Mouse (Mus musculus) liver, postnatal 0 days (tissue): ENCODE measurements at regions not wholly inside any gene's neighbourhood (a gene's known extent, or its start where the extent isn't known, plus 50 kb on each side); places are given as distances from the start of the nearest gene placed in this dataset.

Source experiments
- ATAC-seq: fragments of 200-750 bp; cut with Nextera tagmentation; 2 replicates; pipeline ENCODE4 v1.8.0; 2017; ENCODE audit warnings: mild to moderate bottlenecking, moderate library complexity
- DNase-seq: peaks from one replicate; pipeline ENCODE4 v3.0.0-alpha.2; 2016
- H3K27ac ChIP-seq: fragments of 300-500 bp; sonication (generic); 2 replicates; pipeline ENCODE4 v1.5.1; 2014; ENCODE audit warnings: antibody characterized with exemption, moderate library complexity, mild to moderate bottlenecking, low read depth
- H3K27me3 ChIP-seq: fragments of 300-500 bp; sonication (generic); 2 replicates; pipeline ENCODE4 v1.6.1; 2014; ENCODE audit warnings: low read length, control low read depth, mixed read lengths; ENCODE audit not compliant: insufficient read depth
- H3K36me3 ChIP-seq: fragments of 300-500 bp; sonication (generic); replicated peaks from 2 replicates; pipeline ENCODE4 v1.6.1; 2014; ENCODE audit warnings: mild to moderate bottlenecking, control low read depth, low read length, moderate library complexity, mixed read lengths; ENCODE audit not compliant: insufficient read depth
- H3K4me1 ChIP-seq: fragments of 300-500 bp; sonication (generic); 2 replicates; pipeline ENCODE4 v1.6.1; 2014; ENCODE audit warnings: antibody characterized with exemption, mild to moderate bottlenecking, control low read depth; ENCODE audit not compliant: insufficient read depth
- H3K4me2 ChIP-seq: fragments of 300-500 bp; sonication (generic); 2 replicates; pipeline ENCODE4 v1.6.1; 2014; ENCODE audit warnings: low read depth, mild to moderate bottlenecking, low read length, moderate library complexity, mixed read lengths
- H3K4me3 ChIP-seq: fragments of 300-500 bp; sonication (generic); 2 replicates; pipeline ENCODE4 v1.5.1; 2014; ENCODE audit warnings: low read depth, low read length
- H3K9ac ChIP-seq: fragments of 300-500 bp; sonication (generic); replicated peaks from 2 replicates; pipeline ENCODE4 v1.6.1; 2014; ENCODE audit warnings: mild to moderate bottlenecking, moderate library complexity
- H3K9me3 ChIP-seq: fragments of 300-500 bp; sonication (generic); 2 replicates; pipeline ENCODE4 v1.6.1; 2016; ENCODE audit warnings: mild to moderate bottlenecking, control low read depth, low read length, mixed read lengths
- CTCF ChIP-seq: sonication (generic); IDR thresholded peaks from 2 replicates; pipeline ENCODE4 v1.5.1; 2016; ENCODE audit warnings: antibody characterized with exemption, low read depth
- EP300 ChIP-seq: IDR thresholded peaks from 2 replicates; pipeline ENCODE4 v1.6.1; 2016; ENCODE audit warnings: antibody characterized with exemption, low read depth, mild to moderate bottlenecking
- WGBS: fragments of 180-500 bp; shearing (Covaris S2); extraction: QIAGEN DNeasy Blood & Tissue Kit; methylation state at CpG from one replicate; pipeline ENCODE4 v1.1.7; 2014; ENCODE audit not compliant: insufficient replicate concordance; 5-methylcytosine and 5-hydroxymethylcytosine counted together

DNA sequence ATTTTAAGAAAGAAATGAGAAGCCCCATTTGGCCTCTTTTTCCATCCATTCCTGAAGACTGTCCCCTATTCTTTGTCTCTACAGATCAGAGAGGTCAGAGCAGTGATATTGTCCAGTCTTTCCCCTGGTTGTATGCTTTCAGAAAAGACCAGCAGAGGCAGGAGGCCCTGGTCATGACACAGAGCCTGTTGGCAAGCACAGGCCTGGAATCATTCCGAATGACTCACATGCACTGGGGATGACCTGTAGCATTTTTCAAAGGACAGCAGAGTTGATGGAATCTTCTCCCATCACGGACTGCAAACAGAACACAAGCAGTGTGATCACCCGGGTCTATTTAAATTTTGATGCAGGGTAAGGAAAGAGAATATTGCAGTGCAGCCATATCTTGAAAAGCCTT is 50.2 kb upstream of the Nxt1 start:
- Histone ChIP-seq H3K4me3 (no peak overlapping the region), H3K9ac (no peak overlapping the region), H3K4me1 (no peaks in the 10 kb centered on the region), H3K4me2 (no peak overlapping the region), H3K27me3 (no peaks in the 10 kb centered on the region), H3K36me3 (no peaks in the 10 kb centered on the region), H3K9me3 (no peaks in the 10 kb centered on the region), H3K27ac (no peak overlapping the region)
- WGBS = 60% methylated on average over 3 of the region's 3 CpGs
- ATAC-seq (no peak), DNase-seq (no peak)
- TF ChIP-seq EP300 (no peak), CTCF (no peak)

DNA sequence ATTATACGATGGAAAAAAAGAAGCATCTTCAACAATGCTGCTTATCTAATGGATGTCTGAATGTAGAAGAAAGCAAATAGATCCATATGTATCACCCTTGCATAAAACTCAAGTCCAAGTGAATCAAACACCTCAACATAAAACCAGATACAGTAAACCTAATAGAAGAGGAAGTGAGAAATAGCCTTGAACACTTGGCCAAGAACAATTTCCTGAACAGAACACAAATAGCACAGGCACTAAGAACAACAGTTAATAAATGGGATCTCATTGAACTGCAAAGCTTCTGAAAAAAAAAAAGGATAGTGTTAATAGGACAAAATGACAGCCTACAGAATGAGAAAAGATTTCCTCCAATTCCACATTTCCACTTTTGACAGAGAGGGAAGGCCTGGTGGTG is 60.5 kb upstream of the Nxt1 start:
- H3K4me1 ChIP-seq = no peaks in the 10 kb centered on the region

DNA sequence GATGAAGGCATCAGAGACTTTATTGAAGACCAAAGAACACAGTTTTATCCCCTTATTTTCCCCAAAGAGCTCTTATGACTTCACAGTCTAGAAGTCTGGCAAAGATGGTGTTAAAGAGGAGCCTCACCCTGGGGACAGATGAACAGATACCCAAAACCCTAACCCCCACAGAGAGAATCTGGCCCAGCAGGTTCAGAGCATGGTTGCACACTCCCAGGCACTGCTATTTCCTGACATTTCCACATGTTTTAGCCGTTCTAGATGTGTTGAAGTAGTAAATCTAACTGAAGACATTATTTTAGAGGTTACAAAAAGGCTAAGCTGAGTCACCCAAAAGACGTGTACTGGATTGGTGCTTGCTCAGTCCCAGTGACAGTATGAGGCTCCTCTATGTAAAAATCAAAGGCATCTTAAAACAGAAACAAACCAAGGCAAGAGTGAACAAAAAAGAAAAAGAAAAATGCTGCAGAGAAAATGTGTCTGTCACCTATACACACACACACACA is 66.9 kb upstream of the Nxt1 start:
- WGBS = 41% methylated on average over 2 of the region's 2 CpGs
- no peak for ATAC-seq
- Histone ChIP-seq H3K9me3 (no peaks in the 10 kb centered on the region), H3K27ac (no peak overlapping the region), H3K36me3 (no peaks in the 10 kb centered on the region), H3K27me3 (no peaks in the 10 kb centered on the region), H3K4me2 (no peak overlapping the region), H3K4me1 (no peaks in the 10 kb centered on the region), H3K9ac (no peak overlapping the region), H3K4me3 (no peak overlapping the region)
- no peak for DNase-seq
- TF ChIP-seq EP300 = no peak
- no peak for TF ChIP-seq CTCF

More for the DNA sequence above, 60.5 kb upstream of the Nxt1 start:
- DNase-seq = no peak
- no peaks in the 10 kb centered on the region for H3K9me3 ChIP-seq
- 73% methylated on average over 1 of the region's 1 CpGs for WGBS
- no peak overlapping the region for H3K27ac ChIP-seq
- no peak overlapping the region for H3K9ac ChIP-seq
- ATAC-seq = no peak
- H3K36me3 ChIP-seq = no peaks in the 10 kb centered on the region
- no peaks in the 10 kb centered on the region for H3K27me3 ChIP-seq
- H3K4me3 ChIP-seq = no peak overlapping the region
- TF ChIP-seq EP300 = no peak
- no peak for TF ChIP-seq CTCF
- no peak overlapping the region for H3K4me2 ChIP-seq

DNA sequence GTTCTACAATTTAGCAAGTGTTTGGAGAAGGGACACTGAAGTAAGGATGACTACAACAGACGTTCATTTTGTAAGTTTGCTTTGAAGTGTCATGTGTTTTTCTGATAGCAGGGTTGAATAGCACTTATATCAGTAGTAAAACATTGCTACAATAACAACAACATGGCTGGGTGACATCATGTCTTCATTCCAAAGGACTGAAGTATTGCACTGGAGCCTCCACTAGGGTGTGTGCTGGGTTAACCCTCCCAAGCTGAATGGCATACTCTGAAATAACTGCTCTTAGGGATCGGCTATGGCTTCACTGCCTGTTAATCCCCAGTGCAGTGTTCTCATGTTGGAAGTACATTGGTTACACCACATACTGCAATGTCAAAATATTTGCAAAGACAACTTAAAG is 68.5 kb upstream of the Nxt1 start:
- TF ChIP-seq EP300 (no peak), CTCF (no peak)
- DNase-seq = no peak
- 71% methylated on average over 2 of the region's 2 CpGs for WGBS

DNA sequence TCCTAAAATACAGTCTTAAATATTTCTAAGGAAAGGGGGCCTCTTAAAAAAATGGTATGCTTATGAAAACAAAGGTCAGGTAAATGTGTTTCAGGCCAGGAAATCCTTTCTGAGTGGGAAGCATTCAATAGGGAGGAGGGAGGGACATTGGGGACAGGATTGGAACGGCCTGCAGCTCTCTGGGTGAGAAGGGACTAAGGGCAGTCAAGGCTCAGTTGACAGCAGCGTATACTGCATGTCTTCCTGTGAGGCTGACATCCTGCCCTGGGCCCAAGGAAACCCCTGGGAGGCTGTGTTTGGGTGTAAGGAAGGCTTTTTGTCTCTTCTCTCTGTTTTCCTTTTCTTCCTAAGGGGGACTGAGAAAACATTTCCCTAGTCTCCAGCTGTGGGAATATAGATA is 69.1 kb upstream of the Nxt1 start:
- WGBS = 50% methylated on average over 2 of the region's 2 CpGs
- Histone ChIP-seq H3K27me3 (no peaks in the 10 kb centered on the region), H3K4me1 (no peaks in the 10 kb centered on the region), H3K4me2 (no peak overlapping the region), H3K4me3 (no peak overlapping the region), H3K36me3 (no peaks in the 10 kb centered on the region), H3K9ac (no peak overlapping the region), H3K9me3 (no peaks in the 10 kb centered on the region), H3K27ac (no peak overlapping the region)
- DNase-seq (no peak), ATAC-seq (no peak)
- no peak for TF ChIP-seq EP300
- no peak for TF ChIP-seq CTCF

More for the DNA sequence above, 68.5 kb upstream of the Nxt1 start:
- Histone ChIP-seq H3K36me3 (no peaks in the 10 kb centered on the region), H3K9me3 (no peaks in the 10 kb centered on the region), H3K4me1 (no peaks in the 10 kb centered on the region), H3K27me3 (no peaks in the 10 kb centered on the region), H3K4me3 (no peak overlapping the region), H3K27ac (no peak overlapping the region), H3K4me2 (no peak overlapping the region), H3K9ac (no peak overlapping the region)
- ATAC-seq = no peak

DNA sequence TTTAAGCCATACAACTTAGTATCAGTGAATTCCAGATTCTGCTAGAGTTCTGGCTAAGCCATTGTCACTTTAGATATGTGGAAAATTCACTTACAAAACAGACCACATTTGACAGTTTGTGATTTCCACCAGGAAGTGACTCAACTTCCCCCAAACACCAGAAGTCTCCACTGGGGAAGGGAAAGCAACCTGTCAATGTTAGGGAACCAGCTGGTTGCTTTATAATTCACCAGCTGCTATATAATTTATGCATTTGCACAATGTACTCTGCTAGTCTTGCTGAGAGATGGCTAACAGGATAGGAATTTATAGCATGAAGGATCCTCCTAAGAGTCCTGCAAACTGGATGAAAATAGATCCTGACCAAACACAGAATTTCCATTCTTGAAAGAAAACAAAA is 72.9 kb upstream of the Nxt1 start:
- H3K27ac ChIP-seq = no peak overlapping the region
- no peak overlapping the region for H3K9ac ChIP-seq
- H3K4me1 ChIP-seq = no peaks in the 10 kb centered on the region
- TF ChIP-seq CTCF = no peak
- no peak overlapping the region for H3K4me2 ChIP-seq
- ATAC-seq = no peak
- no peaks in the 10 kb centered on the region for H3K9me3 ChIP-seq
- no peaks in the 10 kb centered on the region for H3K36me3 ChIP-seq
- no peak overlapping the region for H3K4me3 ChIP-seq
- DNase-seq = no peak
- H3K27me3 ChIP-seq = no peaks in the 10 kb centered on the region

DNA sequence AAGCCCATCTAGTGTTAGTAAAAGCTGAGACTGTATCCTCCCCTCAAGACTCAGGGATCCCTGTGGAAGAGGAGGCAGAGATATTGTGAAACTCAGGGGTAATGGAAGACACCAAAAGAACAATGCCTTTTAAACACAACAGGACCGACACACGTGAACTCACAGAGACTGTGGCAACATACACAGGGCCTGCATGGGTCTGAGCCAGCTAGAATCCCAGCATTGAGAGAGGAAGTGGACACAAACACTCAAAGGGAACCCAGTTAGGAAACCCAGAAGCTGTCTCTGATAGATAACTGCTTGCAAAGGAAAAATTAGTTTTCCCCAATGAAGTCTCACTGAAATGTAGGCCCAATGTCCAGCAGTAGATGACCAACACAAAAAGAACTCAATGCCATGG is 75.4 kb upstream of the Nxt1 start:
- Histone ChIP-seq H3K9me3 (no peaks in the 10 kb centered on the region), H3K9ac (no peak overlapping the region), H3K4me3 (no peak overlapping the region), H3K4me2 (no peak overlapping the region), H3K36me3 (no peaks in the 10 kb centered on the region), H3K27me3 (no peaks in the 10 kb centered on the region), H3K27ac (no peak overlapping the region), H3K4me1 (no peaks in the 10 kb centered on the region)
- DNase-seq (no peak), ATAC-seq (no peak)
- 54% methylated on average over 2 of the region's 2 CpGs for WGBS
- TF ChIP-seq EP300 (no peak), CTCF (no peak)
